Mouse (Mus musculus) R1 (cell line): ENCODE data around the gene Erv3.
A peak's percentile ranks its signal among the peaks of the same experiment; 100 is the strongest.

ENCODE experiments used
- DNase-seq: peaks from one replicate; pipeline ENCODE4 v3.0.0-alpha.2; 2018; ENCODE audit warnings: low read depth, low spot score

Erv3 gene

DNA sequence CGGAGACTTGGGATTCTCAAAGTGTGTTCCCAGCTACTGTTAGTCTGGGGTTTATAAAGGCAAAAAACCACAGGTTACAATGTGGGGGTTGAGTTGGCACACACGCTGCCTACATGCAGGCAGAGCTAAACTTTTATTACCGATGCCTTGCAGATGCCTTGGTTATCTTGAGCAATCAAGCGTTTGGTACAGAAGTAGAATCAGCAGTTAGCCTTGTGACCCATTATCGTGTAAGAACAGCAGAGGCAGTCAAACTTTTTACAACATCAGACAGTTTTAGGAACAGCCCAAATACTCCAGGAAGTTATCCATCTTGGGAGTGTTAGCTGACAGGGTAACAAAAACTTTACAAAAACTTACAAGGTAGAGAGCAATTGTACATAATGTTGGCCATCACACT lies at the start of gene Erv3:
TSS of gene Erv3 (minus strand) at position 27 of the 400 bp plus-strand sequence.
- no peak for DNase-seq

GRCm38 (mm10) chr2:131908906-131909305 lies 49.4 kb upstream of the Erv3 start:
- no peak for DNase-seq

- no peak for DNase-seq
Observed at GRCm38 (mm10) chr2:131908351-131908861, 48.9 kb upstream of the Erv3 start.

DNA sequence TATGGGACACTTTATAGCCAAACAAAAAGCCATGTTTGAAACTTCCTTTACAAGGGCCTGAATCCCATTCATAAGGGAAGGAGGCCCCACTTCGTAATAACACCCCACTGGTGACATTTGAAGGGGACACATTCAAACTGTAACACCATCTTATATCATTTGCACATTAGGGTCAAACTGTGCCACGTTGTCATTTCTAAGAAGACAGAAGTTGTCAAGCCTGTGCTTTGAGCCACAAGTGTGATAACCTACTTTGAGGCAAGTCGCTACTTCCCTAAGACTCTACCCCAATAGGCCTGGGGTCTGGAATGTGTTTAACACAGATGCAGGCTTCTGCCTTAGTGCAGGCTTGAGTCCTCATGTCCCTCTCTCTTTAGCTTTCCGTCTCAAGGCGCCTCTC lies 47.8 kb upstream of the Erv3 start:
- DNase-seq = no peak

DNA sequence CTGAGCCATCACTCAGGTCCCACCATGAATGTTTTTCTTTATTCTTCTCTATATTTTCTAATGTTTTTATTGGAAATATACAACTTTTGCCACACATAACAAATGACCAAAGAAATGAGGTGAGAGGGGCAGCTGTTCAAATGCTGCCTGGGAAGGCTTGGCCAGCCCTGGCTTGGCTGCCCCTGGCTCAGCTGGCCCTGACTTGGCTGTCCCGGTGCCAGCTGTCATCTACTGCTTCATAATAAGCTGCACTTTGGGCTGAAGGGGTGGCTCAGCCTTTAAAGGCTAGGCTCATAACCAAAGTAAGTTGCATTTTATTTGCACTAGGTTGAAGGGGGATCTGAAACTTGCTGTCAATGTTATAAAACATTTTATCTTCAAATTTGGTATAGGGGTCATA lies 47.3 kb upstream of the Erv3 start:
- DNase-seq = no peak

DNA sequence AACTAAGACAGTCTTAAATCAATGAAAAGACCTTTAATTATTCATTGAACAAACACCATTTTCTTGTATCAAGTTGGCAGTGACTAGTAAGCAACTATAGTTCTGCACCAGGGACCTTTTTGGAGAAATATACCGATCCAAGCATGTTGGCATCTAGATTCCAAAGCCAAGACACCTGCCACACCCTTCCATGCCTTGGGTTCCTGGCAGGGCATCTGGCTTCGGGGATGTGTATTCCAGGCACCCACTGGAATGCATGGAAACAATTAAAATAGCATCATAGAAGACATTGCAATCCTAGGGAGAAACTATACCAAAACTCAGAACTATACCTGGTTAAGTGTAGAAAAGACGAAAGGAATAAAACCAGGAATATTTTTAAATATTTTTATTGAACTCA lies 46.7 kb upstream of the Erv3 start:
- DNase-seq = no peak

DNA sequence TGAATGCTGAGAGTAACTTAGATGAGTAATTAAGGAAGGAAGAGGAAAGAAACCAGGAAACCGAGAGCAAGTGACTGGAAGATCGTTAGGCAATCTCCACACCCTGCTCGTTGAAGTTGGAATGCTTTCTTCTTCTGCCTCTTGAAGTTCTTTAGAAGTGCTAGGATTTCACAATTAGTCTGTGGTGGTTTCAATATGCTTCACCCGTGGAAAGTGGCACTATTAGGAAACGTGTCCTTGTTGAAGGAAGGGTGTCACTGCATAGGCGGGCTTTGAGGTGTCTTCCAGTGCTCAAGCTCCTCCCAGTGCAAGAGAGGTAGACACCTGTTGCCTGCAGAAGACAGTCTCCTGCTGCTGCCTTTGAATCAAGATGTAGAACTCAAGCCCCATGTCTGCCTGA lies 46.2 kb upstream of the Erv3 start:
- no peak for DNase-seq

GRCm38 (mm10) chr2:131905025-131905424 lies 45.5 kb upstream of the Erv3 start:
- DNase-seq = no peak

GRCm38 (mm10) chr2:131902867-131903266 lies 43.3 kb upstream of the Erv3 start:
- DNase-seq = peak; percentile 50

GRCm38 (mm10) chr2:131902423-131902822 lies 42.9 kb upstream of the Erv3 start:
- no peak for DNase-seq

GRCm38 (mm10) chr2:131897336-131898109 lies 38.0 kb upstream of the Erv3 start:
- no peak for DNase-seq

- no peak for DNase-seq
Observed at GRCm38 (mm10) chr2:131896011-131896410, 36.5 kb upstream of the Erv3 start.

DNA sequence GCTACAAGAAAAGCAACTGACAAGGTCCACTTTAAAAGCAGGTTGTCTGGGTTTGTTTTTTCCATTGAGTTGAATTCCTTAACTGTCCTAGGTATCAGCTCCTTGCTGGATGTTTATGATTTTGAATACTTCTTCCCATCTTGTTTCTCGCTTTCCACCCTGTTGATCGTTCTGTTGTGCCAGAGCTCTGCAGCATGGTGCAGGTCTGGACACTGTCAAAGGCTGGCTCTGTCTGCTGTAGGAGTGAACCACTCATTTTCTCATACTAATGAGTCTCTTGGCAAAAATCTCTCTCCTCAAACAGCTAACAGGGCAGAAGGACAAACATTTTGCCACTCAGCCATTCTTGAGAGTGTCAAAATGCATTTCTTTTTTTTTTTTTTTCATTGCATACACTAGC lies 35.6 kb upstream of the Erv3 start:
- DNase-seq = no peak

DNA sequence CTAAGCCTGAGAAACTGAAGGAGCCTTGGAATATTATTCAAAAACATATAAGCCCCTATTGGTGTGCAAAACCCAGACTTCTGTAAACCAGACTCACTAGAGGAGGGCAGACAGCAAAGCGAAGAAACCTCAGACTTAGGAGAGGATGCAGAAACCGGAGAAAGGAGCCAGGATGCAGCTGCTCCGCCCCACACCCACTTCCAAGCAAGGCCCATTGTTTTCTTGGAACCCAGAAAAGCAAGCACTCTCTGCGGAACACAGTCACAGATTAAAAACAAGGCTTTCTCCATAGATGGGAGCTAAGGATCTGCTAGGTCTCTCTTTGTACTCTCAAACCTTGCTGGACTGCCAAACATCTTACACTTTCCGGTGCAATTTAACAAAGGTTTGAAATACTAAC lies 33.0 kb upstream of the Erv3 start:
- DNase-seq = no peak

- DNase-seq = no peak
Observed at GRCm38 (mm10) chr2:131888233-131888632, 28.7 kb upstream of the Erv3 start.

- no peak for DNase-seq
Observed at GRCm38 (mm10) chr2:131886503-131887160, 27.1 kb upstream of the Erv3 start.

DNA sequence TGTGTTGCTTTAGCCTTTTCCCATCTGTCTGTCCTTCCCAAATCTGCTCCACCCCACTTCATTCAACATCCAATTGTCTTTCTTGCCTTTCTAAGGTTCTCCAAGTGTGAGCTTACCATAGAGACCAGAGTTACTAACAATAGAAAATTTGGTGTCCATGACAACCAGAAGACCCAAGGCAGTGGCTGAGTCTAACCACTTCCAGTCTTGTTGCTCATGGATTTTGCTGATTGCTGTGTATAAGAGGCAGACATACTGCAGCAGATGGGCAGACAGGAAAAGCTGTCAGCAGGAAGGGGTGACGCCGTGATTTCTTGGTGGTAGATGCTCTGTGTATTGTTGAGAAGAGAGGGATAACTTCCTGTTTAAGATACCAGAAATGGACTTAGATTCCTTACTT lies 23.6 kb upstream of the Erv3 start:
- peak; percentile 87 for DNase-seq

DNA sequence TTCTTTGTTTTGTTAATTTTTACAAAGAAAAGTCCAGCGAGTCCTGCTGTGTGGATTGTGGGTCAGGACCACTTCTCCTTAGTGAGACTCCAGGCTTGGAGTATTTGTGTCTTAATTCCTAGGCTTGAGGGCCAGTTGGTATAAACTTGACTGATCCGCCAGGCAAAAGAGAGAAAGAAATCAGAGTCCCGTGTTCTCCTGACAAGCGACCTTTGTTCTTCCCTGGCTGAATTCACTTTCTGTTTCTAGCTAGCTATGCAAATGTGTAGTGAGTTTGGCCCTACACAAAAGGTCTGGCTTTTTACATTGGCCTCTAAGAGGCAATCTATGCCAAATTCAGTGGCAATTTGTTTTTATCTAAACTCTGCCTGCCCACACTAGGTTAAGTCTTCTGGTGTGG lies 22.2 kb upstream of the Erv3 start:
- DNase-seq = peak; percentile 50

GRCm38 (mm10) chr2:131876551-131877265 lies 17.2 kb upstream of the Erv3 start:
- peak; percentile 52 for DNase-seq

- no peak for DNase-seq
Observed at GRCm38 (mm10) chr2:131873376-131873775, 13.8 kb upstream of the Erv3 start.

DNA sequence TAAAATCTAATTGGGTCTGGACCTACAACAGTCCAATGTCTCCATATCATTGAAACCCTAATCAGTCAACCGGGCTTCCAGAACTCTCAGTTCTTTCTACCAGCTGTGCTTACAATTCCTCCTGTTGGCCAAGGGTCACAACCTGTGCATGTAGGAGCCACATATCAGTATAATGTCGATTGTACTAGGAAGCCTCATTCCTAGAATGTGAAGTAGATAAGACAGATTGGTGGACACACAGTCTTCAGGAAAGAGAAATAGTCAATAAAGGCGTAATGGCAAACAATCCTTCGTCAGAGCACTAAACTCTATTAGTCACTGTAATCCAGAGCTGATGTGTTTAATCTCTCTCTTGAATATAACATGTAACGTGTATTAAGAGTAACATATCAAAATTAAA lies 9.4 kb upstream of the Erv3 start:
- no peak for DNase-seq

DNA sequence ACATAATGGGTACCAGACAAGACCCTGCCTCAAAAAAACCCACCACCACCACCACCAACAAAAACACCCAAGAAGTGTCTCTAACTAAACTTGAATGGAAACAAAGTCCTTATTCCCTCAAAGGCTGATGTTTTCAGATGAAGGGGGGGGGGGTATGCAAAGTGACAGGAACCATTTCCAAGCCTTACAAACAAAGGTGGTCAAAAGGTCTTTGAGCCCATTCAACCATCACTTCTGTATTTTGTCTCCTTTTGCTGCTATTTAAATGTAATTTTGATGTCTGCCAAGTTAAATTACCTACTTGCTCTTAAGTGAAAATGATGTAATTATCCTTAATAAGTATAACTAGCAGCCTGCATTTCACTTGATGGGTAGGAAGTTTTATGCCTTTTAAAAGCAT lies 7.1 kb upstream of the Erv3 start:
- DNase-seq = no peak
